Mouse (Mus musculus) monocyte, adult 5-6 weeks (primary cell): ENCODE measurements around the gene Vmn1r188. TPM values are rescaled to one million over a fixed set of nuclear protein-coding genes. Genes with fewer than 3 reads are reported as not detected.
"Not testable (repeated sequence)": the region's sequence is repeated elsewhere in the genome, so short reads cannot be mapped to it uniquely, and the experiment has no call there.

Experiments used
- ATAC-seq: fragments of 153-309, 156-312 bp; replicated peaks from 2 replicates; pipeline ENCODE4 v1.8.0; 2017; ENCODE audit warnings: mild to moderate bottlenecking; ENCODE audit not compliant: low TSS enrichment, insufficient number of reproducible peaks, severe bottlenecking, poor library complexity, low FRiP score
- total RNA-seq: library from RNA; stranded (forward); fragments of 200-1000, 200-491, 200-594 nt; gene quantifications from 3 replicates; pipeline ENCODE4 v1.2.3, GENCODE M21; 2017

Gene Vmn1r188
- total RNA-seq, 1 experiment from 2014 or later, result not detected

GRCm38 (mm10) chr13:22045311-22045710 is 38.9 kb upstream of the Vmn1r188 start:
- no peak for ATAC-seq

DNA sequence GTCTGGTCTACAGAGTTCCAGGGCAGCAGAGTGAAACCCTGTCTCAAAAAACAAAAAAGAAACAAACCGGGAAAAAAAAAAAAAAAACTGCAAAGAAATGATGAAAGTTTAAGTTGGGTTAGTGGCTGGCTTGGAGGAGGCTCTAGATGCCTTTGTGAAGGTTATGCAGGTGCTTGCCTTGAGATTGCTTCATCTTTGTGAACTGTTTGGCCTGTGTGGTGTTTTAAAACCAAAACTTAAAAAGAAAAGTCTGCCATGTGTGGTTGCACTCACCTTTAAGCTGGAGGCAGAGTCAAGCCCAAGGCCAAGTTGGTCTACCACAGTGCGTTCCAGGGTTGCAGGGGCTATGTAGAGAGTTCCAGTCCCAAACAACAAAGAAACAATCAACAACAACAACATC is 35.2 kb upstream of the Vmn1r188 start:
- no peak for ATAC-seq

- ATAC-seq, result 0 out of 2 replicates have a peak, but pooled peaks have one; percentile 15
These were observed 34.4 kb upstream of the Vmn1r188 start for GRCm38 (mm10) chr13:22049737-22050440.

GRCm38 (mm10) chr13:22050591-22051522 is 33.4 kb upstream of the Vmn1r188 start:
- ATAC-seq, result peak; percentile 88

DNA sequence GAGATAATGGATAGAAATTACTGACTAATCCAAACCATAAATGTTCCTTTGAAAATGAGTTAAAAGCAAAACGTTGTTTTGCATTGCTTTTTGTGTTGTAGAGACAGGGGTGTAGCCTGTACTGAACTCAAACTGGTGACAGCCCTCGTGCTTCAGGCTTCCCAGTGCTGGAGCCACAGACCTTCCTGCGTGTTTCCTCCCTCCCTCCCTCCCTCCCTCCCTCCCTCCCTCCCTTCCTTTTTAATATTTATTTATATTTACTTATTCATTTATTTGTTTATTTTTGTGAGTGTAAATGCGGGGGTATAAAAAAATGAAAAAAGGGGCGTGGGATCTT is 32.7 kb upstream of the Vmn1r188 start:
- ATAC-seq, result no peak

- ATAC-seq, result no peak
These were observed 30.5 kb upstream of the Vmn1r188 start for GRCm38 (mm10) chr13:22053754-22054153.

DNA sequence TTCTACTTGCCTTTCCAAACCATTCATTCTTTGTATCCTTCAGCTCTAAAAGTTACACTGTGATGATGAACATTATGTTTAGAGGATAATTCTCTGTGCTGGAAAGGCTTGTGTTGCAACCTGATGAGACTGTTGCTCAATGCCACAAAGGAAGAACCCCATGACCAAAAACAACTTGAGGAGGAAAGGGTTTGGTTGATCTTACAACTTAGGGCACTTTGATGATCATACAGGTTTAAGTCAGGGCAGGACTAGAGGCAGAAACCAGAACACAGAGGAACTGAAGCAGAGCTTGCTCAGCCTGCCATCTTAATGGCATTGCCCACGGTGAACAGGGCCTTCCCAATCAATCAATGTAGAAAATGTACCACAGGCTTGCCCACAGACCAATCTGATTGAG is 22.8 kb upstream of the Vmn1r188 start:
- ATAC-seq, result no peak

DNA sequence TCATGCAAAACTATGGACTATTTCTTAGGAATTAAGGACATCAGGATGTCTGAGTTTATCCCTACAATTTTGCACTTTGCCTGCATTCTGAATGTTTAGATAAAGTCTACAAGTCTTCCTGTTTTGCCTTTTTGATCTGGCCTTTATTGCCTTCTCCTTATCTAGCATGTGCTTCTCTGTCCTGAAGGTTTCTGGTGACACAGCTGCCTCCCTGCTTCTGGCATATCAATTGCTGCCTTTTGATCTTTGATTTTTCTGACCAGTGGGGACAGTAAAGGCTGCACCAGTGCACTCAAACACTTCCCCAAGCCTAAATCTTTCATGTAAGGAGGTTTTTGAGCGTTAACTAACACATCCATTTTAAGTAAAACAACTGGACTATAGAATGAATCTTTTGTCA is 20.8 kb upstream of the Vmn1r188 start:
- ATAC-seq, result no peak

- ATAC-seq, result not testable (repeated sequence)
These were observed 21.5 kb downstream of the Vmn1r188 start, which contains the start of gene Vmn1r189 for GRCm38 (mm10) chr13:22105724-22106123. Vmn1r189 (minus strand) TSS chr13:22105824.

DNA sequence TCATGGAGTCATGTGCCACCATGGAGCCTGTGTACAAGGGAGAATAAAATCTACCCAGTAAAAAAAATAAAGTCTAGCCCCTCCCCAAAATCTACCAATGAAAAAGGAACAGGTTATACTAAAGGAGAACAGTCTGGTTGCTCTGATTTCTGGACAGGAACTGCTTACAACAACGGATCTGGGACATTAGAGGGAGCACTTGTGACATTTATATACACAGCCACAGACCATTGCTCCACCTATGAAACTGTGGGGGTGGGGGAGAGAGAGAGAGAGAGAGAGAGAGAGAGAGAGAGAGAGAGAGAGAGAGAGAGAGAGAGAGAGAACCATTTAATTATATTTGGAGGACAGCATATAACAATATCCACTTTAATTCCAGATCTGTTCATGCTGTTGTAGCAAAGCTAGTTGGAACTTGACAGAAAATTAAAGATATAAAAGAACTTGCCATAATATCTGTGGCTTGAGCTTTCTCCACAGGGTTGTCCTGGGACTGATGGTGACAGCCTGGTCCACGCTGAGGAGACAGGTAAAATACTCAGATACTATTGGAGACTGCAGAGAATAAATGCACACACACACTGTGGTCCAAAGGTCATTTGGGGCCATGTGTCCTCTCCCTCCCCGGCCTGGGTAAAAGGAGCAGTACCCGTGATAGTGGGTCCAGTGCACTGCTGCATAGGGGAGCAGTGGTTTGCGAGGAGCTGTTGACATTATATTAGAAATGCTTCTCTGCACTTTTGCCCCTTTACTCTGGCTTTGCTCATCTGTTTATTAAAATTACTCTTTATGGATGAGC is 52.5 kb downstream of the Vmn1r188 start:
- ATAC-seq, result not testable (repeated sequence)

Other genes starting within 250 kb of the Vmn1r188 start
- gene Zfp184, start 139.3 kb upstream of the Vmn1r188 start, total RNA-seq, result 2.1 to 2.6 TPM in 2 of 3 replicates, not detected in the other
- 0.32 to 0.78 TPM in 2 of 3 replicates, not detected in the other for gene Pom121l2, start 103.2 kb upstream of the Vmn1r188 start, total RNA-seq
- gene Prss16, start 74.7 kb upstream of the Vmn1r188 start, total RNA-seq, result 0.10 to 0.64 TPM in 2 of 3 replicates, not detected in the other
- 11.3 to 37.5 TPM in 2 of 3 replicates, not detected in the other for gene Hist1h2ah, start 48.9 kb upstream of the Vmn1r188 start, total RNA-seq
- 6.8 to 12.3 TPM (median 11.3 TPM) in 3 replicates for gene Hist1h2bk, start 48.6 kb upstream of the Vmn1r188 start, total RNA-seq
- 13.3 to 29.5 TPM (median 23.6 TPM) in 3 replicates for gene Hist1h4i, start 43.1 kb upstream of the Vmn1r188 start, total RNA-seq
- 17.4 to 59.7 TPM in 2 of 3 replicates, not detected in the other for gene Hist1h2ag, start 41.5 kb upstream of the Vmn1r188 start, total RNA-seq
- gene Hist1h2bj, start 41.2 kb upstream of the Vmn1r188 start, total RNA-seq, result 7.1 to 19.9 TPM in 2 of 3 replicates, not detected in the other
- not detected in 3 replicates for gene Vmn1r189, start 21.4 kb downstream of the Vmn1r188 start, total RNA-seq
- gene Vmn1r191, start 99.5 kb downstream of the Vmn1r188 start, total RNA-seq, result not detected in 3 replicates
- not detected in 3 replicates for gene Vmn1r192, start 106.7 kb downstream of the Vmn1r188 start, total RNA-seq
- not detected in 3 replicates for gene Vmn1r193, start 138.7 kb downstream of the Vmn1r188 start, total RNA-seq
- not detected in 3 replicates for gene Vmn1r194, start 159.8 kb downstream of the Vmn1r188 start, total RNA-seq
- not detected in 3 replicates for gene Vmn1r195, start 186.1 kb downstream of the Vmn1r188 start, total RNA-seq
- gene Vmn1r196, start 205.5 kb downstream of the Vmn1r188 start, total RNA-seq, result not detected in 3 replicates
- not detected in 3 replicates for gene Vmn1r197, start 240.1 kb downstream of the Vmn1r188 start, total RNA-seq